Mouse (Mus musculus) cerebellum, postnatal 14 days (tissue): ENCODE measurements at regions not wholly inside any gene's neighbourhood (a gene's known extent, or its start where the extent isn't known, plus 50 kb on each side); places are given as distances from the start of the nearest gene placed in this dataset.

Experiments used
- DNase-seq, 2 experiments: peaks; one replicate each; pipeline ENCODE4 v3.0.0; 2021; ENCODE audit warnings: mixed read lengths in 2 of 2

- peak; percentile 1 to 9 for DNase-seq
Measured at GRCm38 (mm10) chrX:51294797-51295506, 88.6 kb upstream of the Mbnl3 start.

- DNase-seq = no peak
Measured at GRCm38 (mm10) chrX:51292310-51292709, 86.0 kb upstream of the Mbnl3 start.

GRCm38 (mm10) chrX:51278270-51278669 is 71.9 kb upstream of the Mbnl3 start:
- DNase-seq = no peak

GRCm38 (mm10) chrX:51264746-51265145 is 58.4 kb upstream of the Mbnl3 start:
- no peak for DNase-seq
